Mouse (Mus musculus): ENCODE data around the gene Galnt2.

Gene Galnt2

GRCm38 (mm10) chr8:124294900-124295299, 63.7 kb downstream of the Galnt2 start:
- DNase-seq, result no peak

- no peak for DNase-seq
These were observed 64.2 kb downstream of the Galnt2 start for GRCm38 (mm10) chr8:124295357-124295756.

- no peak for DNase-seq
These were observed 70.3 kb downstream of the Galnt2 start for GRCm38 (mm10) chr8:124301512-124301911.

GRCm38 (mm10) chr8:124301935-124302555, 70.9 kb downstream of the Galnt2 start:
- DNase-seq, result no peak

GRCm38 (mm10) chr8:124303211-124303902, 72.2 kb downstream of the Galnt2 start:
- DNase-seq, result no peak

- DNase-seq, result no peak
These were observed 73.0 kb downstream of the Galnt2 start for GRCm38 (mm10) chr8:124304141-124304540.

DNA sequence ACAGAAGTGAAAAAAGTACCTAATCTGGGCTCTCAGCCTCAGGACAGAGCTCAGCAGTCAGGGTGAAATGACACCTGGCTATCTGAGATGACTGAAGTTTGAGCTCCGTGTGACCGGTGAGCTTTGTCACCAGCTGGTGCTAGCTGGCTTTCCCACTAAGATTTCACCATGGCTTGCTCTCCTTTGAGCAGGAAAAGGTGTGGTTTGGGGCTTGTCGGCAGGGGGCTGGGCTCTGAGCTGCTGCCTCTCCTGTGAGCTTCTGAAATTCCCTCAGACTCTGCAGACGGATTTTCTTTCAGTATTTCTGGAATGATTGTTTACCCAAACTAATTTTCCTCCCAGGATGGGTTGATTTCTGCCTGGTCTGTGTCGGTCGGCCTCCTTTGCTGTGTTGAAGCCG, 75.4 kb downstream of the Galnt2 start:
- no peak for DNase-seq

DNA sequence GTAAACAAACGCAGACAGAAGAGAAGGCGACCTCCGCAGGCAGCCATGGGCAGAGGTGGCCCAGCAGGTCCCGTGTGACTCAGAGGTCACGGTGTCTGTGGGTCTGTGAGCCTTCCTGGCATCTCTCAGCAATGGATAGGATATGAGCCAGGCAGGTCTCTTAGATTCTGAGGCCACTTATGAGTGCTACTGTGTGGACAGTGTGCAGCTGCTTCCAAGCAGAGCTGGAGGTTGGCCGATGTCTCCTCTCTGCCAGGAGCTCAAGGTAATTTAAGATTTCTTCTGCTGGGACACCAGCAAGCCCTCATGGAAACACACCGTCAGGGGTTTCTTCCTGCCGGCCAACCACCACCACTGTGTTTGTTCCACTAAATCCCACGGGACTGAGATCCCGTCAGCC, 76.5 kb downstream of the Galnt2 start:
- DNase-seq, result no peak

GRCm38 (mm10) chr8:124310509-124310908, 79.3 kb downstream of the Galnt2 start:
- DNase-seq, result no peak

- DNase-seq, result no peak
These were observed 79.9 kb downstream of the Galnt2 start for GRCm38 (mm10) chr8:124311111-124311510.

GRCm38 (mm10) chr8:124311723-124312122, 80.5 kb downstream of the Galnt2 start:
- DNase-seq, result no peak

DNA sequence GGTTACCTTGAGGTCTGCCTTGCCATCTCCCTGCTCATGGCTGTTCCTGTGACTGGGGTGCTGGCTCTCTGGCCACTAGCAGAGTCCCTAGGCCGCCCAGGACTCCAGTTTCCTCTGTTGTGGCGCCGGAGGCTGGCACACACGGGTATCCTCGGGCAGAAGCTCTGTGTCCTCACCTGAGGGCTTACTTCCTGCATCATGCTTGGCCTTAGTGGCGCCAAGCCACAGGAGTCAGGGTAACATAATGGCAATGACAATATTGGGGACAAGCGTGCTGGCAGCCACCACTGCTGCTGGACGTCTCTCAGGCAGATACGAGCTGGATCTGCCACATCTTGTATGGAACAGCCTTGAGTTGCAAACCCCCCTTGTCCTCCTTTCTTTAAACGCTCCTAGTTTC, 81.0 kb downstream of the Galnt2 start:
- peak; percentile 40 for DNase-seq

DNA sequence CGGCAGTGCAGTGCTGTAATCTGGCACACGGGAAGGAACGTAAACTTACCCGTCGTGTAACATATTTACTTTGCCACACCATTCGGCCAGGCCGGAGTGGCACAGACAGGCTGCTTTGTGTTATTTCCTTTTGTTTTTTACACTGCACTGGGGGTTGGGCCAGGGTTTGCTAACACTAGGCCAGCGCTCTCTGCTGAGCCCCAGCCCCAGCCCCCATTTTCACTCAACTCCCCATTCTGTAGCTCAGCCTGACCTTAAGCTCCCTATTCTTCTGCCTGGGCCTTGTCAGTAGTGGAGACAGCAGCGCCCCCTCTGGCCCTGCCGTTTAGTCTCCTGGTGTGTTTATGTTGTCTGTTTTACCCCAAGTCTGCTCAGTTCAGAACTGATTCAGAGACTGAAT, 83.6 kb downstream of the Galnt2 start:
- no peak for DNase-seq

DNA sequence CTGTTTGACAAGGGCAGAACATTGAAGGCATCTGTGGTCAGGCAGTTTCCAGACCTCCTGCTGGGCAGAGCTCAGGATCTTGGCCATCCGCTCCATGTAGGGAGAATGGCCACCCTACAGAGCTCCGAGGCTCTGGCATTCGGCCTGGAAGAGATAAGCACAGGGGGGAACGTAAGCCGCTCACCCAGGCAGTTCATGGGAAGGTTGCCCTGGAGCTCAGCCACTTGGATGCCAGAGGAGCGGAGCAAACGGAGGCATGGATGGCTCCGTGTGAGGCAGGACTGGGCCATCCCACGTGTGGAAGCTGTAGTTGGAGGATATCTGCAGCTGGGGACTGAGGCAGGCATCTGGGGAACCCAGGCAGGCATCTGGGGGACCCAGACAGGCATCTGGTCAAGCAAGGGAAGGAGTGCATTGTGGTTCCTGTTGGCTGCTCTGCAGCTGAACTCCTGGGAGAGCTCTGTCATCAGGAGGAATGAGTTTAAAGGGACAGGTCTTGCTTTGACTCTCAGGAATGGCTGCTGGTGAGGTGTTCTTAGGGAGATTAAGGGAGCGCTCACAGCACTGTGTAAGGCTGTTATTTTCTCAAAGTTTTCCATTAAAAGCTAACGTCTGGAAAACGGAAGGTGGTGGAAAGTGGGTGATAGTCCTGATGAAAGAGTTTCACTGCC, 85.4 kb downstream of the Galnt2 start:
- peak; percentile 90 for DNase-seq

DNA sequence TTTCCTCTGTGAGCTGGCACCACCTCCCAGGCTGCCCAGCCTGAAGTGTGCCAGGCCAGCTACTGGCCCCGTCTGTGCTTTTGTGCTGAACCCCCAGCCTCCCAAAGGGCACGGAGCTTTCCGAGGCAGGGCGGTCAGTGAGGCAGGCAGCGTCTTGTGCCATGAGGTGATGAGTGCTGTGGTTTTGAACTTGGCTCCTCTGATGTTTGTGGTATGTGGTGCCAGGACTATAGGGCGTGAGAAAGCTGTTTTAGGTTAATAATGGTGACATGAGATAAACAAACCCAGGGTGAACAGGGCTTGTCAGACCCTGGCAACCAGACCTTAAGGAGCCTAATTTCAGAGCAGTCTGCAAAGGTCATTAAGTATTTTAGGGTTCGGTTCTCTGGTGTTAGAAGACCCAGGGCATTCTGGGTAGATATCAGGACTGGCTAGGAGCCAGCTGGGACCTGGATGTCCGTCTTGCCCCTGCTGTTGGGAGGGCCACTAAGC, 86.0 kb downstream of the Galnt2 start:
- no peak for DNase-seq

DNA sequence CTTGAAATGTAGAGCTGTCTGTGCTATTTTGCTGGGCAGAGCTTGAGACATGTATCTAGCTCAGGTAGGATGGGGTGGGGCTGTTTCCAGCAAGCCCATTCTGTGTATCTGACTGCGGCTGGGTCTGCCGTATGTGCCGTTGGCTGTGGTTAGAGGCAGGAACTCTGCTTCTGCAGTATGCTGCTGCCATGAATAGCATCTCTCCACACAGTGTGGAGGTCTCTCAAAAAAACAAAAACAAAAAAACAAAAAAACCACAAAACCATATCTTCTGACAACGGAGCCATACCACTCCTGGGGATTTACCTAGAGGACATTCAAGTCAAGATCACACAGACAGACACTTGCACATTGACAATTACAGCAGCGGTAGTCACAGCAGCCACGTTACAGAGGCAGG, 86.6 kb downstream of the Galnt2 start:
- no peak for DNase-seq

- no peak for DNase-seq
These were observed 87.6 kb downstream of the Galnt2 start for GRCm38 (mm10) chr8:124318612-124319315.

GRCm38 (mm10) chr8:124319316-124319652, 88.1 kb downstream of the Galnt2 start:
- no peak for DNase-seq

DNA sequence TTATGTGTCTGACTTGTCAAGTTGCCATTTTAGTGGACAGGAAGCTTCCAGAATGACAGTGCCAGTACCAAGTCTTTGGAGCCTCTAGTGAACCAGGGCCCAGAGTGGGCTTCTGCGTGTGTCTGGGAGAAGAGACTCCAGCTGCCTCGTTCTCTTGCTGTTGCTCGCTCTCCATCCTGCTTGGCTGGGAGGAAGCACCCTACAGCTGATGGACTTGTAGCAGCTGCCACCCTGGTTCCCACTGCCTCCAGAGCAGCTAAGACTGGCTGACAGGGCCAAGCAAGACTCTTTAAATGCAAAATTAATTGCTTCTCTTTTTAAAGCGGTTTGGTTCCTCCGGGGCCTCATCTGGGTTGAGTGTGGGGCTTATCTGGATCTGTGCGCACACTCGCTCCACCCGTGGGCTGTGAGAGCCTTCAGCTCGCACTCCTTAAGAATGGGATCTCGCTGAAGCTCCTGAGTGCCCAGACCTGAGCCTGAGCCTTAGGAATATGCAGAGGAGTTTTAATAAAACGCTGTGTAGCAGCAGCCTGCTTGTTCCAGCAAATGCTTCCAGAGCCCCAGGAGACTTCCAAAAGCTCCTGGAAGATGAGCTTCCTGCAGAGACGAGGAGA, 90.1 kb downstream of the Galnt2 start:
- no peak for DNase-seq

DNA sequence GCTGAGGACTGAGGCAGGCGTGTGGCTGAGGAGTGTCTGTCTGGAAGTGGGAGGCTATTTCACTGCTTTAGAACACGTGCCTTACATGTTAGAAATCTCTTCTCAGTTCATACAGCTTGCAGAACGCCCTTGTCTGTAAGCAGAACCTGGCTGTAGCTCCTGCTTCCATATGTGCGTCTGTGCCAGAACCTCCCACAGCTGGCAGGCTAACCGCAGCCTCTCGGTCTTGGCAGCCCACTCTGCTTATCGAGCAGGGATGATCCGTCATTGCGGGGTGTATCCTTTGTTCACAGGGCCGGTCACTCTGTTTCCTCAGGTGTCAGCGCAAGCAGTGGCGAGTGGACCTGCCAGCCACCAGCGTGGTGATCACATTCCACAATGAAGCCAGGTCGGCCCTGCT, 92.2 kb downstream of the Galnt2 start:
- DNase-seq, result no peak

DNA sequence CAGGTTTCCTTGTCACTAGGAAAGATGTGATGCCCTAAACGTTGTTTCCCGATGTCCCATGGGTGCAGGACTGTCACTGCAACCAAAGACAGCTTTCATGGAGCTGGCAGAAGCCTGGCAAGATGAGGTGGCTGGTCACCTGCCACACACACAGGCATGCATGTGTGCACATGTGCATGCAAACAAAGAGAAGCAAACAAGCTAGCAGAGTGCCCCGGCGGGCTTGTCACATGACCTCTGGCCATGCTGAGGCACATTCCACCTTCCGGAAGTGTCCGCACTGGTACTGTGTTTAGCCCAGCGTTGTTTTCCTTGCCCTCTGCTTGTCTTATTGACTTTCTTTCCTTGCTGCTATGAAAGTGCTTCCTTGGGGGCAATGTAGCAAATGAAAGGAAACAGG, 97.1 kb downstream of the Galnt2 start:
- DNase-seq, result no peak

DNA sequence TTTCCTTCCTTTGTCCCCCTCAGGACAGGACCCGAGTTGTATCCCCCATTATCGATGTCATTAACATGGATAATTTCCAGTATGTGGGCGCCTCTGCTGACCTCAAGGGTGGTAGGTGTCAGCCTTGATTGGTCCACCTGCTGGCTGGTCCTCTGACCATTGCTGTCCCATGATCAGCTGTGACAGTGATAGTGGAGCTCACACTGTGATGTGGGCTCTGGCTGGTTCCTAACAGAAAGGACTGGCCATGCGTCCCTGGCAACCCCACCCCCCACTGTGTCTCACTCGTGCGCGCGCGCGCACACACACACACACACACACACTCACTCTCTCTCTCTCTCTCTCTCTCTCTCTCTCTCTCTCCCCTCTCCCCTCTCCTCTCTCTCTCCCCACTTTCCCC, 98.5 kb downstream of the Galnt2 start:
- no peak for DNase-seq

DNA sequence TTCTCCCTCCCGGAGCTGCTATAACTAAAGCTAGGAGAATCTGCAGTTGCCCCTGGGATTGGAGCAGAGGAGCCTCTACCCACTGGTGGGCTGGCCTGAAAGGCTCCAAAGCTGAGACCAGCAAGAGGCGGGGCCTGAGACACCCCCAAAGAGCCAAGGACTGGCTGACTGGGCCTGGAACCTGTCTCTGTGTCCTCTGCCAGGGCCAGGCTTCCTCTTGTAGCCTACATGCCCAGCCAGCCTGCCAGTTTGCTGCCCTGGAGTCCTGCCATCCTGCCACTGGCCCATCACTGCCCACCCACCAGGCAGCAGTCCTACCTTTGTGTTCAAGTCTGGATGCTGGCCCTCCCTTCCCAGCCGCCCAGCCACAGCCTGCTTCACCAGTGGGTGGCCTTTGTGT, 99.2 kb downstream of the Galnt2 start:
- peak; percentile 60 for DNase-seq

Measured in cerebellum, adult 11 months (tissue).